Mouse (Mus musculus): ENCODE measurements around the gene Pnkp. TPM values are rescaled to one million over a fixed set of nuclear protein-coding genes. Genes with fewer than 3 reads are reported as not detected.

Pnkp gene
- total and polyA plus RNA-seq, 2 experiments from 2014 or later = 24.5 to 43.6 TPM

GRCm38 (mm10) chr7:44853065-44853464, 3.9 kb upstream of the Pnkp start:
- 0 out of 2 replicates have a peak, but pooled peaks cover 4% of the 10 kb centered on the region for H3K36me3 ChIP-seq (replicated peaks; ENCODE audit: control insufficient read depth, insufficient read depth, low read length)
- H3K4me1 ChIP-seq (ENCODE audit: control insufficient read depth, insufficient read depth) = peaks cover 29% of the 10 kb centered on the region
- H3K4me3 ChIP-seq (ENCODE audit: low read depth, low read length) = 0 out of 2 replicates have a peak overlapping the region, but pooled peaks have one; percentile 63
- no peak overlapping the region for H3K9ac ChIP-seq (replicated peaks; ENCODE audit: low read depth, low read length)
- DNase-seq (ENCODE audit: low spot score) (no peak), ATAC-seq (ENCODE audit: insufficient read depth, low read depth) (no peak)
- no peak for TF ChIP-seq CTCF (IDR thresholded peaks at IDR 0.05; ENCODE audit: low read depth)
- TF ChIP-seq EP300 (IDR thresholded peaks at IDR 0.05; ENCODE audit: low read depth) = no peak
- H3K27ac ChIP-seq (ENCODE audit: low read depth) = no peak overlapping the region
- no peak overlapping the region for H3K4me2 ChIP-seq (ENCODE audit: low read depth, low read length)
- 84% methylated on average over 2 of the region's 2 CpGs for WGBS
- no peaks in the 10 kb centered on the region for H3K27me3 ChIP-seq (ENCODE audit: control insufficient read depth, insufficient read depth, low read length)
- H3K9me3 ChIP-seq (replicated peaks; ENCODE audit: control insufficient read depth, low read length) = no peaks in the 10 kb centered on the region

GRCm38 (mm10) chr7:44853596-44854355, 3.2 kb upstream of the Pnkp start:
- Histone ChIP-seq H3K9ac (replicated peaks; ENCODE audit: low read depth, low read length) (peak overlapping the region; percentile 79), H3K9me3 (replicated peaks; ENCODE audit: control insufficient read depth, low read length) (no peaks in the 10 kb centered on the region), H3K4me2 (ENCODE audit: low read depth, low read length) (peak overlapping the region; percentile 83), H3K27me3 (ENCODE audit: control insufficient read depth, insufficient read depth, low read length) (no peaks in the 10 kb centered on the region), H3K36me3 (replicated peaks; ENCODE audit: control insufficient read depth, insufficient read depth, low read length) (0 out of 2 replicates have a peak, but pooled peaks cover 4% of the 10 kb centered on the region), H3K4me3 (ENCODE audit: low read depth, low read length) (peak overlapping the region; percentile 63), H3K27ac (ENCODE audit: low read depth) (peak overlapping the region; percentile 97), H3K4me1 (ENCODE audit: control insufficient read depth, insufficient read depth) (peaks cover 30% of the 10 kb centered on the region)
- DNase-seq (ENCODE audit: low spot score) = no peak
- no peak for ATAC-seq (ENCODE audit: insufficient read depth, low read depth)
- 25% methylated on average over 26 of the region's 26 CpGs for WGBS
- TF ChIP-seq CTCF (IDR thresholded peaks at IDR 0.05; ENCODE audit: low read depth) = no peak
- TF ChIP-seq EP300 (IDR thresholded peaks at IDR 0.05; ENCODE audit: low read depth) = no peak

GRCm38 (mm10) chr7:44854356-44855031, 2.4 kb upstream of the Pnkp start:
- ATAC-seq (ENCODE audit: insufficient read depth, low read depth) = peak; percentile 57
- Histone ChIP-seq H3K9me3 (replicated peaks; ENCODE audit: control insufficient read depth, low read length) (no peaks in the 10 kb centered on the region), H3K27me3 (ENCODE audit: control insufficient read depth, insufficient read depth, low read length) (no peaks in the 10 kb centered on the region), H3K27ac (ENCODE audit: low read depth) (peak overlapping the region; percentile 97), H3K4me1 (ENCODE audit: control insufficient read depth, insufficient read depth) (peaks cover 30% of the 10 kb centered on the region), H3K36me3 (replicated peaks; ENCODE audit: control insufficient read depth, insufficient read depth, low read length) (0 out of 2 replicates have a peak, but pooled peaks cover 4% of the 10 kb centered on the region), H3K4me2 (ENCODE audit: low read depth, low read length) (peak overlapping the region; percentile 83), H3K4me3 (ENCODE audit: low read depth, low read length) (peak overlapping the region; percentile 63), H3K9ac (replicated peaks; ENCODE audit: low read depth, low read length) (peak overlapping the region; percentile 79)
- peak; percentile 79 for DNase-seq (ENCODE audit: low spot score)
- WGBS = 2% methylated on average over 43 of the region's 45 CpGs
- TF ChIP-seq CTCF (IDR thresholded peaks at IDR 0.05; ENCODE audit: low read depth) = no peak
- TF ChIP-seq EP300 (IDR thresholded peaks at IDR 0.05; ENCODE audit: low read depth) = peak; percentile 59; the same call in 1 of the 2 replicates

DNA sequence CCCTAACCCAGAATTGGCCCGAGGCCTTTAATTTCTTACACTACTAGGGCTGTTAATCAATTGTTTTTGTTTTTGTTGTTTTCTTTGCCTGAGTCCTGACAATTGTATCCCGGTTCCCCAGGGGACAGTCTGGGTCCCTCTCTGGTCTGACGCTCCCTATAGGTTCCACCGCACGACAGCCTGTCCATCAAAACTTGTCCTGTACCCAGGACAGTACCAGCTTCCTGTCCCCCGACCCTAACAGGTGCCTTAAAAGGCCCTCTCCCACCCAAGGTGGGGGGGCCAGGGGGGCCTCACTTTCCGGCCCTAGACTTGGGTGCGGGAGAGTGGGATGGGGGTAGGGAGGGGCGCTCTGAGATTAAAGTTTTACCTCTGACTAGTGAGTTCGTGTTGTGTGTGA, 1.9 kb upstream of the Pnkp start:
- DNase-seq (ENCODE audit: low spot score) (no peak), ATAC-seq (ENCODE audit: insufficient read depth, low read depth) (no peak)
- H3K9ac ChIP-seq (replicated peaks; ENCODE audit: low read depth, low read length) = peak overlapping the region; percentile 79
- 35% methylated on average over 10 of the region's 10 CpGs for WGBS
- H3K9me3 ChIP-seq (replicated peaks; ENCODE audit: control insufficient read depth, low read length) = no peaks in the 10 kb centered on the region
- peak overlapping the region; percentile 97 for H3K27ac ChIP-seq (ENCODE audit: low read depth)
- H3K4me2 ChIP-seq (ENCODE audit: low read depth, low read length) = peak overlapping the region; percentile 83
- H3K4me1 ChIP-seq (ENCODE audit: control insufficient read depth, insufficient read depth) = peaks cover 30% of the 10 kb centered on the region
- TF ChIP-seq EP300 (IDR thresholded peaks at IDR 0.05; ENCODE audit: low read depth) = no peak
- TF ChIP-seq CTCF (IDR thresholded peaks at IDR 0.05; ENCODE audit: low read depth) = no peak
- no peaks in the 10 kb centered on the region for H3K27me3 ChIP-seq (ENCODE audit: control insufficient read depth, insufficient read depth, low read length)
- 0 out of 2 replicates have a peak, but pooled peaks cover 4% of the 10 kb centered on the region for H3K36me3 ChIP-seq (replicated peaks; ENCODE audit: control insufficient read depth, insufficient read depth, low read length)
- H3K4me3 ChIP-seq (ENCODE audit: low read depth, low read length) = peak overlapping the region; percentile 63

DNA sequence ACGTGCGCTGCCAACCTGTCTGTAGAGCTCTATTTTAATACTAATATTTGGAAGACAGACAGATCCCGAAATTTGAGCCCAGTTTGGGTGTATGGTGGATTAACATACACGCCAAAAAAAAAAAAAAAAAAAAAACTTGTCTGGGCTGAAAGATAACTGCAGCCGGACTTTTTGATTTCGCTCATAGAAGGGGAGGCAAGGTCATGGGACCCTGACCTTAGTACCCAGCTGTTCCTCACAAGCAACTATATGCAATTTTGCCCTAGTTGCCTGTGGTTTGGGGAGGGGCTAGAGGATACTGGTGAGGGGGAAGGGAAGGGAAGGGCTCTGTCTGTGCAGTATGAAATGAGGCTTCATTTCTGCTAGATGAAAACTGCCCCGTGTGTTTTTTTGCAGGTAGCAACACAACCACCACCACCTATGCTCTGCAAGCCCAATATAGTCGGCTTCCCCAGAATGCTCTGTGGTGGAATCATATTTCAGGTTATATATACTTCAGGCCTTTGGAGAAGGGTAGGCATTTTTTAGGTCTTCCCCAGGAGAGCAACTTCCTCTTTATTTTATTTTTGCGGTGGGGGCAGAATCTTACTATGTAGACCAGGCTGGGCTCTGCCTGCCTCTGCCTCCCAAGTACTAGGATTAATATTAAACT, 548 bp upstream of the Pnkp start:
- H3K9ac ChIP-seq (replicated peaks; ENCODE audit: low read depth, low read length) = peak overlapping the region; percentile 74; the same call in 1 of the 2 replicates
- TF ChIP-seq EP300 (IDR thresholded peaks at IDR 0.05; ENCODE audit: low read depth) (no peak), CTCF (IDR thresholded peaks at IDR 0.05; ENCODE audit: low read depth) (no peak)
- no peak for ATAC-seq (ENCODE audit: insufficient read depth, low read depth)
- H3K27ac ChIP-seq (ENCODE audit: low read depth) = peak overlapping the region; percentile 84
- no peaks in the 10 kb centered on the region for H3K27me3 ChIP-seq (ENCODE audit: control insufficient read depth, insufficient read depth, low read length)
- DNase-seq (ENCODE audit: low spot score) = no peak
- H3K4me3 ChIP-seq (ENCODE audit: low read depth, low read length) = peak overlapping the region; percentile 84
- 60% methylated on average over 9 of the region's 9 CpGs for WGBS
- no peaks in the 10 kb centered on the region for H3K9me3 ChIP-seq (replicated peaks; ENCODE audit: control insufficient read depth, low read length)
- peak overlapping the region; percentile 95 for H3K4me2 ChIP-seq (ENCODE audit: low read depth, low read length)
- H3K36me3 ChIP-seq (replicated peaks; ENCODE audit: control insufficient read depth, insufficient read depth, low read length) = 0 out of 2 replicates have a peak, but pooled peaks cover 5% of the 10 kb centered on the region
- H3K4me1 ChIP-seq (ENCODE audit: control insufficient read depth, insufficient read depth) = peaks cover 24% of the 10 kb centered on the region

Data from heart, postnatal 0 days (tissue).